Mouse (Mus musculus) intestine, embryonic 14.5 days (tissue): ENCODE data around the gene Olfr1337. TPM values are rescaled to one million over a fixed set of nuclear protein-coding genes. Genes with fewer than 3 reads are reported as not detected.
A peak's percentile ranks its signal among the peaks of the same experiment; 100 is the strongest.
"Not testable (repeated sequence)": the region's sequence is repeated elsewhere in the genome, so short reads cannot be mapped to it uniquely, and the experiment has no call there.

ENCODE experiments used
- ATAC-seq: fragments of 200-750 bp; cut with Nextera tagmentation; replicated peaks from 2 replicates; pipeline ENCODE4 v1.8.0; 2017; ENCODE audit warnings: low read depth, moderate number of reproducible peaks, moderate TSS enrichment, moderate library complexity; ENCODE audit not compliant: low FRiP score, low TSS enrichment
- DNase-seq: peaks from one replicate; pipeline ENCODE4 v3.0.0-alpha.2; 2018; ENCODE audit warnings: low spot score
- H3K27ac ChIP-seq: fragments of 300-500 bp; sonication (generic); 2 replicates; pipeline ENCODE4 v1.5.1; 2014; ENCODE audit warnings: low read depth, mild to moderate bottlenecking, control low read depth
- H3K27me3 ChIP-seq: fragments of 300-500 bp; sonication (generic); replicated peaks from 2 replicates; pipeline ENCODE4 v1.6.1; 2014; ENCODE audit warnings: low read length, control low read depth; ENCODE audit not compliant: control insufficient read depth, insufficient read depth
- H3K36me3 ChIP-seq: fragments of 300-500 bp; sonication (generic); 2 replicates; pipeline ENCODE4 v1.6.1; 2014; ENCODE audit warnings: low read length, control low read depth; ENCODE audit not compliant: control insufficient read depth, insufficient read depth
- H3K4me1 ChIP-seq: fragments of 300-500 bp; sonication (generic); replicated peaks from 2 replicates; pipeline ENCODE4 v1.6.1; 2014; ENCODE audit warnings: low read length, control low read depth, mixed read lengths; ENCODE audit not compliant: control insufficient read depth, insufficient read depth
- H3K4me2 ChIP-seq: fragments of 300-500 bp; sonication (generic); 2 replicates; pipeline ENCODE4 v1.6.1; 2014; ENCODE audit warnings: low read length
- H3K4me3 ChIP-seq: fragments of 300-500 bp; sonication (generic); 2 replicates; pipeline ENCODE4 v1.5.1; 2014; ENCODE audit warnings: low read depth, low read length, control low read depth, mixed read lengths
- H3K9ac ChIP-seq: fragments of 300-500 bp; sonication (generic); 2 replicates; pipeline ENCODE4 v1.6.1; 2014; ENCODE audit warnings: mild to moderate bottlenecking, low read length
- H3K9me3 ChIP-seq: fragments of 300-500 bp; sonication (generic); 2 replicates; pipeline ENCODE4 v1.6.1; 2016; ENCODE audit warnings: low read length, control low read depth; ENCODE audit not compliant: control insufficient read depth
- WGBS: fragments of 180-500 bp; shearing (Covaris S2); extraction: QIAGEN DNeasy Blood & Tissue Kit; methylation state at CpG from one replicate; pipeline ENCODE4 v1.1.7; 2014; 5-methylcytosine and 5-hydroxymethylcytosine counted together
- polyA plus RNA-seq: library from polyadenylated mRNA; unstranded; fragments of >200 nt; fragmentation: Nextera tagmentation; extraction: Ambion mirVana; gene quantifications from 2 replicates; pipeline ENCODE4 v1.2.1, GENCODE M21; 2014

Gene Olfr1337
- not detected in 2 replicates for polyA plus RNA-seq

- no peak for ATAC-seq
- no peak within 1 kb of the TSS for H3K4me2 ChIP-seq
- H3K9me3 ChIP-seq: no peaks in the 10 kb centered on the region
- no peaks in the 10 kb centered on the region for H3K4me1 ChIP-seq
- WGBS: 85% methylated on average over 2 of the region's 2 CpGs
- H3K36me3 ChIP-seq: no peaks in the 10 kb centered on the region
- H3K9ac ChIP-seq: no peak within 1 kb of the TSS
- no peaks in the 10 kb centered on the region for H3K27me3 ChIP-seq
- H3K27ac ChIP-seq: no peak within 1 kb of the TSS
- no peak within 1 kb of the TSS for H3K4me3 ChIP-seq
- DNase-seq: no peak
These were observed at the start of gene Olfr1337 for GRCm38 (mm10) chr4:118782486-118782885. Gene Olfr1337 (minus strand): TSS chr4:118782586.

- no peak for ATAC-seq
- H3K27ac ChIP-seq: no peak overlapping the region
- WGBS: 88% methylated on average over 1 of the region's 1 CpGs
- H3K9ac ChIP-seq: no peak overlapping the region
- H3K4me2 ChIP-seq: no peak overlapping the region
- no peaks in the 10 kb centered on the region for H3K9me3 ChIP-seq
- H3K4me3 ChIP-seq: no peak overlapping the region
- H3K4me1 ChIP-seq: no peaks in the 10 kb centered on the region
- H3K36me3 ChIP-seq: no peaks in the 10 kb centered on the region
- DNase-seq: no peak
- H3K27me3 ChIP-seq: no peaks in the 10 kb centered on the region
These were observed 36.5 kb upstream of the Olfr1337 start for GRCm38 (mm10) chr4:118818921-118819320.

DNA sequence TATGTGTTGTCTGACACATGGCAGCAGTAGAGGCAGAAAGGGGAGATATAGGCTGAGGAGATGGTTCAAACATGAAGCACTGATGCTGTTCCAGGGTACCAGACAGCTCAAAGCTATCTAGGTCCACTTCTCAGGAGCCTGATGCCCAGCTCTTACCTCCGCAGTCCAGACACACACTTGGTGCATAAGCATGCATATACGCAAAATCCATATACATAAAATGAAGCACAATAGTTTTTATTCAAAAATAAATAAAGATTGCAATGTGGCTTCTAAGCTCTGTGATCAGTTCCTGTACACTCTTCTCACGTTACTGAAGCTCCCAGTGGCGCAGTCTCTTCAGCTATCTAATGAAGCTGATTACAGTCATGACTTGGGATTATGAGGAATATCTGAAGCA is 27.5 kb upstream of the Olfr1337 start, which contains the start of gene Olfr1335:
Gene Olfr1335 (minus strand): TSS at position 101 of the 400 bp plus-strand sequence.
- ATAC-seq (no peak), DNase-seq (no peak)
- Histone ChIP-seq H3K9me3 (no peaks in the 10 kb centered on the region), H3K9ac (no peak within 1 kb of the TSS), H3K4me2 (no peak within 1 kb of the TSS), H3K36me3 (no peaks in the 10 kb centered on the region), H3K27me3 (no peaks in the 10 kb centered on the region), H3K4me3 (no peak within 1 kb of the TSS), H3K27ac (no peak within 1 kb of the TSS), H3K4me1 (no peaks in the 10 kb centered on the region)
- WGBS: 87% methylated on average over 4 of the region's 4 CpGs

- not testable (repeated sequence) for ATAC-seq, H3K27ac ChIP-seq, H3K4me3 ChIP-seq, H3K4me1 ChIP-seq, DNase-seq, H3K9me3 ChIP-seq, H3K4me2 ChIP-seq, H3K36me3 ChIP-seq, H3K9ac ChIP-seq, H3K27me3 ChIP-seq
These were observed 10.4 kb upstream of the Olfr1337 start for GRCm38 (mm10) chr4:118792796-118793195.

- WGBS: 81% methylated on average over 1 of the region's 1 CpGs
- ATAC-seq (no peak), DNase-seq (no peak)
- Histone ChIP-seq H3K27ac (no peak within 1 kb of the TSS), H3K4me1 (no peaks in the 10 kb centered on the region), H3K9ac (no peak within 1 kb of the TSS), H3K9me3 (no peaks in the 10 kb centered on the region), H3K36me3 (no peaks in the 10 kb centered on the region), H3K27me3 (no peaks in the 10 kb centered on the region), H3K4me3 (no peak within 1 kb of the TSS), H3K4me2 (no peak within 1 kb of the TSS)
These were observed 23.7 kb downstream of the Olfr1337 start, which contains the start of gene Olfr1338 for GRCm38 (mm10) chr4:118758637-118759036. Gene Olfr1338 (minus strand): TSS chr4:118758737.

DNA sequence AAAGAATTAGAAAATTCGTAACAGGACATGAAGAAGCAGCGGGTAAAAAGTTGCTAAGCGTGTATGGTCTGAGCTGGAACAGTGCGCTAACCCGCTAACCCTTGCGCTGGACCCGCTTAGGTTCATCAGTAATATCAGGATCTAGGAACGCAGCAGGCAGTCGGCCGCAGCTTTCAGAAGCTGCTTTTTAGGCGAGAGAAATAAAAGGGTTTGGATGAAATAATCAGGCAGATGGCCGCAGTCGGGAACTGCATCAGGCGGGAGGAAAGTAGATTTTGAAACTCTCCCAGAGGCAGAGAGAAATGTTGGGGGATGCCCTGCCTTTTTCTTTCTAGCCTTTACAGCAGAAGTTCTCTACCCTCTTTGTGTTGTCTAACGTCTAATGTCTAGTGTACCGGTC is 40.5 kb downstream of the Olfr1337 start:
- Histone ChIP-seq H3K4me2 (peak overlapping the region; percentile 8; the same call in 1 of the 2 replicates), H3K9ac (no peak overlapping the region), H3K27ac (no peak overlapping the region), H3K9me3 (0 out of 2 replicates have a peak, but pooled peaks cover 3% of the 10 kb centered on the region), H3K4me3 (no peak overlapping the region), H3K4me1 (no peaks in the 10 kb centered on the region), H3K36me3 (no peaks in the 10 kb centered on the region), H3K27me3 (peaks cover 8% of the 10 kb centered on the region; the same call in 1 of the 2 replicates)
- 14% methylated on average over 16 of the region's 16 CpGs for WGBS
- ATAC-seq (no peak), DNase-seq (no peak)

DNA sequence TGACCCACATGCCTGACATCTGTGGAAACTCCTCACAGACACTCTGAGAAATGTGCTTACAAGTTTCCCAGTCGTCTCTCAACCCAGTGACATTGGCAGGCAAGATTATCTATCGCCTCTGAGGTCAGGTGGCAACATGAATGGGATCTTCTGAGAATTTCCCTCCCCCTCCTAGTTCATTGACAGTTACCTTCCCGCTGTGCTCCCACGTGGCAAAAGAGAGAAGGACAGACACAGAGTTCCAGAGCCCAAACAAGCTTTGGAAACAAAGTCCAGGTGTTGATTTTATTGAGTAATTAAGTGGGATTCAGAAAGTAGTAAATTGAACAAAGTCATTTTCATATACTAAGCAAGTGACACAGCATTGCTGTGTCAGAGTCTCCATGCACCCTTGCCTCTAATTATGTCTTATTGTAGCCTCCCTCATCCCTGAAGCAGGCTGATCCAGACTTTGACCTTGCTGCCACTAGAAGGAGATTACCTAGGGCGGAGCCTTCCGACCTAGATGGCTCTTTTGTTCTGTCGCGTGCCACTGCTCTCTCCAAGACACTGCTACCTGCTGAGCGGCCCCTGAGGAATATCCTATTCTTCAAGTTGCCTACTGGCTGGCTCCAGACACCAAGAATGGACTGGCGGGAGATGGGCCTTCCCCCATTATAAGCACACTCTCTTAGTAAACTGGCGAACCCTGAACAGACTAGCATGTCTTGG is 41.2 kb downstream of the Olfr1337 start:
- peak; percentile 51 for DNase-seq

DNA sequence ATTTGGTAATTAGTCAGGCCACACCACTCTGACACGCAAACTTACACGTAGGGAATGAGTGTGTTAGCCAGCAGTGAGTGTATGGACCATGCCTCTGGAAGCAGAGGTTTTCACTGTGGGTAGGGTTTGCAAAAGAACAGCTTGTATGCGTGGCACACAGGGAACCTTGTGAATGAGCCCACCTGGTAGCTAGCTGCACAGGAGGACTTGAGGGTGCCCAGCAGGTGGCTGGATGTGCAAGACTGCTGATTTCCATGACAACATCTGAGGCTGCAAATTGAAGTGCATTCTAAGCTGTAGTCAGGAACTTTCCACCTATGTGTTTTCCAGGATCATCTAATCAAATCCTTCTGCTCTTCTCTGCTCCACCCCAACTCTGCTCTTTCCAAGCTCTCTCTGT is 42.8 kb downstream of the Olfr1337 start:
- Histone ChIP-seq H3K36me3 (no peaks in the 10 kb centered on the region), H3K27ac (no peak overlapping the region), H3K4me1 (no peaks in the 10 kb centered on the region), H3K9ac (no peak overlapping the region), H3K4me2 (no peak overlapping the region), H3K27me3 (peaks cover 8% of the 10 kb centered on the region; the same call in 1 of the 2 replicates), H3K4me3 (no peak overlapping the region), H3K9me3 (no peaks in the 10 kb centered on the region)
- ATAC-seq (no peak), DNase-seq (no peak)
- WGBS: 71% methylated on average over 3 of the region's 3 CpGs

More for the DNA sequence above, 41.2 kb downstream of the Olfr1337 start:
- H3K4me3 ChIP-seq: no peak overlapping the region
- ATAC-seq: 0 out of 2 replicates have a peak, but pooled peaks have one; percentile 15
- H3K9me3 ChIP-seq: 0 out of 2 replicates have a peak, but pooled peaks cover 1% of the 10 kb centered on the region
- no peak overlapping the region for H3K9ac ChIP-seq
- no peaks in the 10 kb centered on the region for H3K36me3 ChIP-seq
- H3K27me3 ChIP-seq: peaks cover 8% of the 10 kb centered on the region; the same call in 1 of the 2 replicates
- no peaks in the 10 kb centered on the region for H3K4me1 ChIP-seq
- no peak overlapping the region for H3K27ac ChIP-seq
- WGBS: 10% methylated on average over 11 of the region's 11 CpGs
- peak overlapping the region; percentile 8; the same call in 1 of the 2 replicates for H3K4me2 ChIP-seq

DNA sequence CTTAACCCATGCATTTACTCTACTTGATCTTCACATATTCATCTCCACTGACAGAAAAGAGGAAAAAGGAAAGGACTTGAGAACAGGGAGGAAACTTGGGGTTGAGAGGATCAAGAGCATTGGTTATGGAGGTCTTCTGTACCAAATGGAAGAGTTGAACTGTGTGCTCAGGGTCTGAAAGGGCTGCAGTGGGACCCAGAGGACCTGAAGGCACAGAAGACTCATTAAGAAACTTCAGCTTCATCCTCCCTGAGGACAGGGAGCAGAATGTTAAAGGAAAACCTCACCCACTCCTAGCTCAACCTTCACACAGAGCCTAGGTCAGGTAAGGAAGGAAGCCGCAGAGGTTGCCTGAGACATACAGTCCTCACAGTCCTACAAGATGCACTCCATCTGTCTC is 50.5 kb downstream of the Olfr1337 start, which contains the start of gene Olfr1339:
Gene Olfr1339 (plus strand): TSS at position 301 of the 400 bp plus-strand sequence.
- Histone ChIP-seq H3K9ac (no peak within 1 kb of the TSS), H3K27me3 (no peaks in the 10 kb centered on the region), H3K27ac (no peak within 1 kb of the TSS), H3K4me2 (no peak within 1 kb of the TSS), H3K36me3 (no peaks in the 10 kb centered on the region), H3K4me3 (no peak within 1 kb of the TSS), H3K9me3 (no peaks in the 10 kb centered on the region), H3K4me1 (no peaks in the 10 kb centered on the region)
- ATAC-seq (no peak), DNase-seq (no peak)
- 92% methylated on average over 1 of the region's 1 CpGs for WGBS
